Mouse (Mus musculus): ENCODE data around the gene Carhsp1. TPM values are rescaled to one million over a fixed set of nuclear protein-coding genes. Genes with fewer than 3 reads are reported as not detected.

Carhsp1 gene
- total and polyA plus RNA-seq, 3 experiments, result 15.2 to 27.1 (median 18.3) TPM

DNA sequence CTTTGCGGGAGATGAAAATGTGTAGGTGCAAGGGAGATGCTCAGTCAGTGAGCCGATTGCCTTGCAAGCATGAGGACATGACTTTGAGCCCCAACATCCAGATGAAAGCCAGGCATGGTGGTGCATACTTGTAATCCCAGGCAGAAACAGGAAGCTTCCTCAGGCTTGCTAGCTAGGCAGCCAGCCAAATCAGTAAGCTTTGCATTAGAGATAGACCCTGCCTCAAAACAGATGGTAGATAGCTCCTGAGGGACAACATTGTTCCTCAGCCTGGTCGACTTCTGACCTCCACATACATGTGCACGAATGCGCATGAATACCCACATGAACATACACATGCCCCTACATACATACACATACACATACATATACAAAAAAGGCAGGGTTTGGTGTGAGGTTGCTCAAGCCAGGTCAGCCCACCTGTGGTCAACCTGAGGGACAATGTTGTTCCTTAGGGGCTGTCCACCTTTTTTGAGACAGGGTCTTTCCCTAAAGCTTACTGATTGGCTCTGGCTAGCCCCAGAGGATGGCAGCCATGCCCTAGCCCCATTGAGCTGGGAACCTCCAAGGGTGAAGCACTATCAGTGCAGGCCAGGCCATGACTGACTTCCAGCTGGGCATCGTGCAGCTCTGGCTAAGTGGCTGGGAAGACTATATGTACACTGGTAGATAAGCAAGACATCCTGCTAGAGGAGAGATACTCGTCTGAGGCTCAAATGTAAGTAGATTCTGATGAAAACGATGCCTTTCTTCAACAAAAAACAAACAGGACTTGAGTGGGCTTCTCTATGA, 59.5 kb downstream of the Carhsp1 start:
- intact Hi-C loops (cut with DNase I), result no loop called here
- H3K9ac ChIP-seq (ENCODE audit: low read depth, low read length), result no peak overlapping the region
- H3K27ac ChIP-seq, result no peak overlapping the region
- H3K36me3 ChIP-seq (ENCODE audit: control insufficient read depth, insufficient read depth, low read length), result no peaks in the 10 kb centered on the region
- H3K79me2 ChIP-seq (replicated peaks; ENCODE audit: control insufficient read depth, insufficient read depth, low read length), result no peaks in the 10 kb centered on the region
- no peaks in the 10 kb centered on the region for H3K4me1 ChIP-seq (ENCODE audit: control insufficient read depth, insufficient read depth, low read length)
- H3K4me3 ChIP-seq, result no peak overlapping the region
- DNase-seq, result no peak
- 64% methylated on average over 8 of the region's 8 CpGs for WGBS
- H3K27me3 ChIP-seq (ENCODE audit: control insufficient read depth, insufficient read depth, low read length), result no peaks in the 10 kb centered on the region
- no peak for TF ChIP-seq EP300 (IDR thresholded peaks at IDR 0.05; ENCODE audit: insufficient read depth, low read depth, low read length)
- TF ChIP-seq CTCF (IDR thresholded peaks at IDR 0.05), result no peak
- TF ChIP-seq POLR2A (IDR thresholded peaks at IDR 0.05; ENCODE audit: insufficient read depth, low read depth, low read length), result no peak

DNA sequence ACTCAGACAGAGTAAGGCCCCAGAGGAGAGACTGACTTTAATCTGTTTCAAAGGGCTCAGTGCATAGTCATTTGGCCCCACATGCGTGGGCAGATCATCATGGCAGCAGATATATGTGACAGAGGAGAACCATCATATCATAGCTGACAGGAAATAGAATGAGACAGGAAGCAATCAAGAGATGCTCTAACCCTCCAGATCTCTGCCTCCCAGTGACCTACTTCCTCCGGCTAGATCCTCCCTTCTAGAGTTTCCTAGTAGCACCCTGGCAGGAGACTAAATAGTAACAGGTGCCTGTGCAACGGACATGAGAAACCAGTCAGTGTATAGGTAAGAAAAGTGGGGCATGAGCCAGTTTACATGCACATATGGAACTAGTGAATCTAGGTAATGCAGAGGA, 61.6 kb downstream of the Carhsp1 start:
- Histone ChIP-seq H3K36me3 (ENCODE audit: control insufficient read depth, insufficient read depth, low read length) (no peaks in the 10 kb centered on the region), H3K9ac (ENCODE audit: low read depth, low read length) (no peak overlapping the region), H3K4me3 (no peak overlapping the region), H3K79me2 (replicated peaks; ENCODE audit: control insufficient read depth, insufficient read depth, low read length) (no peaks in the 10 kb centered on the region), H3K27ac (no peak overlapping the region), H3K27me3 (ENCODE audit: control insufficient read depth, insufficient read depth, low read length) (no peaks in the 10 kb centered on the region), H3K4me1 (ENCODE audit: control insufficient read depth, insufficient read depth, low read length) (no peaks in the 10 kb centered on the region)
- no peak for TF ChIP-seq POLR2A (IDR thresholded peaks at IDR 0.05; ENCODE audit: insufficient read depth, low read depth, low read length)
- no peak for TF ChIP-seq CTCF (IDR thresholded peaks at IDR 0.05)
- no peak for TF ChIP-seq EP300 (IDR thresholded peaks at IDR 0.05; ENCODE audit: insufficient read depth, low read depth, low read length)
- 61% methylated on average over 3 of the region's 3 CpGs for WGBS
- intact Hi-C loops (cut with DNase I), result no loop called here
- DNase-seq, result no peak

Small RNA genes within 50 kb of the gene (microRNA-seq; reads per million reads assigned to microRNA genes)
- 0 reads per million in 2 experiments for gene Gm22137

Other genes starting within 250 kb of the Carhsp1 start
- gene Tmem114, start 247.0 kb downstream of the Carhsp1 start, total RNA-seq (2021), result not detected
- not detected in 2 replicates for gene Tmem114, start 247.0 kb downstream of the Carhsp1 start, polyA plus RNA-seq (2012; rRNA removed)
- 10 to 100 TPM; 29.4 to 35.6 TPM for gene Mettl22, start 201.4 kb downstream of the Carhsp1 start, total RNA-seq (2021)
- 63.1 and 69.1 TPM in 2 replicates for gene Mettl22, start 201.4 kb downstream of the Carhsp1 start, polyA plus RNA-seq (2012; rRNA removed)
- gene Abat, start 158.7 kb downstream of the Carhsp1 start, total RNA-seq (2021), result 1 to 10 TPM; 5.7 to 6.9 TPM
- 11.5 and 16.6 TPM in 2 replicates for gene Abat, start 158.7 kb downstream of the Carhsp1 start, polyA plus RNA-seq (2012; rRNA removed)
- 10 to 100 TPM; 28.8 to 29.1 TPM for gene Pmm2, start 34.5 kb downstream of the Carhsp1 start, total RNA-seq (2021)
- gene Pmm2, start 34.5 kb downstream of the Carhsp1 start, polyA plus RNA-seq (2012; rRNA removed), result 38.8 and 50.2 TPM in 2 replicates
- gene Tmem186, start 34.4 kb downstream of the Carhsp1 start, total RNA-seq (2021), result 10 to 100 TPM; 17.2 to 19.1 TPM
- gene Tmem186, start 34.4 kb downstream of the Carhsp1 start, polyA plus RNA-seq (2012; rRNA removed), result 13.7 and 20.0 TPM in 2 replicates
- not detected for gene Gm5767, start 8.6 kb upstream of the Carhsp1 start, total RNA-seq (2021)
- 0.39 TPM in 1 of 2 replicates, not detected in the other for gene Gm5767, start 8.6 kb upstream of the Carhsp1 start, polyA plus RNA-seq (2012; rRNA removed)
- 10 to 100 TPM; 45.6 to 49.0 TPM for gene Usp7, start 120.2 kb upstream of the Carhsp1 start, total RNA-seq (2021)
- gene Usp7, start 120.2 kb upstream of the Carhsp1 start, polyA plus RNA-seq (2012; rRNA removed), result 19.4 and 30.7 TPM in 2 replicates
- 100 to 1,000 TPM in 1 of 2 experiments, 10 to 100 TPM in 1; 93.2 to 133 TPM for gene 1810013L24Rik, start 157.9 kb upstream of the Carhsp1 start, total RNA-seq (2021)
- gene 1810013L24Rik, start 157.9 kb upstream of the Carhsp1 start, polyA plus RNA-seq (2012; rRNA removed), result 29.2 and 57.0 TPM in 2 replicates